Mouse (Mus musculus) spleen, adult 2 months (tissue): ENCODE data around the gene Vangl1.

Experiments
- CTCF ChIP-seq: fragments of 200-500 bp; IDR thresholded peaks from 2 replicates; pipeline ENCODE4 v1.5.1; 2011; ENCODE audit warnings: mild to moderate bottlenecking, inconsistent platforms; ENCODE audit not compliant: insufficient read depth, insufficient read length, insufficient replicate concordance; ENCODE audit errors: extremely low read depth
- POLR2A ChIP-seq: fragments of 200-500 bp; IDR thresholded peaks from 2 replicates; pipeline ENCODE4 v1.6.1; 2011; ENCODE audit warnings: low read depth, low read length, inconsistent platforms

DNA sequence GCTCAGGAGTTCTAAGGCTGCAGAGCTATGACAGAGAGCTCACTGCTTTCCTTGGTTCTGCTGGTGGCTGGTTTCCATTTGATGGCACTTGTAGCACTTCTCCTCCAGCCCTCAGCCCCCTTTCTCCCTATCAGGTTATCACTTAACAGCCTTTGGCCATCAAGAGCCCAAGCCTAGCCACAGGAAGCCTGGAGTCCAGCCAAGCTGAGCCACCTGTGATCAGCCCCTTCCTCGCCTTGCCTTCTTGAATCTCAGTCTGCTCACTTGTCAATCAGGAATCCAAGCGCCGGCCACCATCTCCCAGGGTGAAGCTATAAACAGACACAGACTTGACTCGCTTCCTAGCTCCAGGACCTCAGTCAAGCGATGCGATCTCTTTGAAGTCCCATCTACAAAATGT is 6.0 kb downstream of the Vangl1 start:
- no peak for TF ChIP-seq CTCF
- TF ChIP-seq POLR2A, result no peak
